12 mouse cellular contexts compared by ENCODE assay signal in genomic region chr4:148818161-148818560, GRCm38 (mm10).
"Had no signal": no experiment of that assay in that cellular context is flagged by ENCODE, and none has a peak within 500 bp of the region (broad histone marks: within the 10 kb centered on the region; RNA-seq: fewer than 3 reads in every experiment).

No protein-coding gene starts in this region.

- H3K27ac ChIP-seq: limb, embryonic 15.5 days; liver, embryonic 12.5 days; midbrain, embryonic 15.5 days had no signal

- H3K4me1 ChIP-seq: liver, embryonic 12.5 days had no signal

- DNase-seq: kidney, postnatal 25 days; lung, embryonic 14.5 days; lung, postnatal 10 days; lung, postnatal 4 days; right cerebral cortex, postnatal 25 days; spleen, adult 18-20 months; thymus, adult 2 months; thymus, postnatal 25 days had no signal

- H3K9me3 ChIP-seq: limb, embryonic 15.5 days; liver, embryonic 12.5 days; midbrain, embryonic 15.5 days had no signal

- H3K4me2 ChIP-seq: limb, embryonic 15.5 days; liver, embryonic 12.5 days; lung, embryonic 14.5 days; midbrain, embryonic 11.5 days; midbrain, embryonic 15.5 days had no signal

- H3K4me3 ChIP-seq: limb, embryonic 15.5 days; liver, embryonic 12.5 days; midbrain, embryonic 15.5 days had no signal

- H3K36me3 ChIP-seq: limb, embryonic 15.5 days; liver, embryonic 12.5 days; midbrain, embryonic 15.5 days had no signal

- H3K9ac ChIP-seq: limb, embryonic 15.5 days; liver, embryonic 12.5 days; lung, embryonic 14.5 days; midbrain, embryonic 15.5 days had no signal

- ATAC-seq: liver, embryonic 12.5 days; midbrain, embryonic 15.5 days had no signal
